Mouse (Mus musculus): ENCODE results near the gene Cd59a. TPM values are rescaled to one million over a fixed set of nuclear protein-coding genes. Genes with fewer than 3 reads are reported as not detected.

The Cd59a gene
- polyA plus RNA-seq, 1 experiment from 2014 or later = 21.1 TPM

DNA sequence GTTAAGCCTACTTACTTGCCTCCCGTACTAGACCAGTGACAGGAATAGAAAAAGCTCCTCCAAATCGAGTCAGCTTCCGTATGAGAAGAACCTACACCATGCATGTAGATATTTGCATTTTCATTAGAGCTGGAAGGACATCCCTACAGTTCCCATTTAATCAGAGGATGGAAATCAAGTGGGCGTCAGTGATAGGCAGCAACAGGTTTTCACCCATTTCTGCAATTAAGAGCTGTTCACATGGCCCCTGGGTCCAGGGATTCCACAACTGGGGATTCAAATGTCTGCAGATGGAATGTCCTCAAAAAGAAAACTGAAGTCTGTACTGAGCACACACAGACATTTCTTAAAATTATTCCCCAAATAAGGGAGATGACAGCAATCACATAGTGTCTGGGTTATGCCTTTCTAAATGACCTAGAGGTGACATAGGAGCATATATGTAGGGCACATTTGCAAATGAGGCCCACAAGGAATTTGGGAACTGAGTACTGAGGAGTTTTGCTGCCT is 68.4 kb downstream of the Cd59a start:
- 93% methylated on average over 4 of the region's 4 CpGs for WGBS

More for the DNA sequence above, 68.4 kb downstream of the Cd59a start:
- no peaks in the 10 kb centered on the region for H3K36me3 ChIP-seq (ENCODE audit: control insufficient read depth, insufficient read depth, low read length)
- H3K9ac ChIP-seq (ENCODE audit: low read length) = no peak overlapping the region
- no peak for DNase-seq (ENCODE audit: low spot score)
- no peak overlapping the region for H3K27ac ChIP-seq (ENCODE audit: low read depth, low read length)
- no peaks in the 10 kb centered on the region for H3K9me3 ChIP-seq (ENCODE audit: control insufficient read depth, low read length)
- H3K27me3 ChIP-seq (ENCODE audit: control insufficient read depth, insufficient read depth, low read length) = no peaks in the 10 kb centered on the region
- peaks cover 3% of the 10 kb centered on the region; the same call in 1 of the 2 replicates for H3K4me1 ChIP-seq (replicated peaks; ENCODE audit: control insufficient read depth, insufficient read depth, low read length)
- no peak overlapping the region for H3K4me3 ChIP-seq (ENCODE audit: low read depth, low read length)
- ATAC-seq (replicated peaks; ENCODE audit: low FRiP score) = no peak
- H3K4me2 ChIP-seq (ENCODE audit: low read depth, low read length, severe bottlenecking) = no peak overlapping the region

Other genes with a start within 250 kb of the Cd59a start
- gene Lmo2, start 137.8 kb upstream of the Cd59a start, polyA plus RNA-seq (2014; fragmentation: Nextera tagmentation; extraction: Ambion mirVana) = 41.0 and 41.9 TPM in 2 replicates
- 55.4 and 61.4 TPM in 2 replicates for gene Fbxo3, start 68.1 kb upstream of the Cd59a start, polyA plus RNA-seq (2014; fragmentation: Nextera tagmentation; extraction: Ambion mirVana)
- gene 4931422A03Rik, start 67.4 kb upstream of the Cd59a start, polyA plus RNA-seq (2014; fragmentation: Nextera tagmentation; extraction: Ambion mirVana) = 1.6 and 2.1 TPM in 2 replicates
- not detected in 2 replicates for gene Gm10912, start 30.0 kb upstream of the Cd59a start, polyA plus RNA-seq (2014; fragmentation: Nextera tagmentation; extraction: Ambion mirVana)
- not detected in 2 replicates for gene Gm10799, start 27.3 kb upstream of the Cd59a start, polyA plus RNA-seq (2014; fragmentation: Nextera tagmentation; extraction: Ambion mirVana)
- gene Cd59b, start 26.0 kb upstream of the Cd59a start, polyA plus RNA-seq (2014; fragmentation: Nextera tagmentation; extraction: Ambion mirVana) = 2.1 and 2.9 TPM in 2 replicates
- gene A930018P22Rik, start 27.0 kb downstream of the Cd59a start, polyA plus RNA-seq (2014; fragmentation: Nextera tagmentation; extraction: Ambion mirVana) = not detected in 2 replicates

Measured in forebrain, embryonic 11.5 days (tissue).